Comparison of ENCODE assay signal across 34 mouse cellular contexts in the genomic region with DNA sequence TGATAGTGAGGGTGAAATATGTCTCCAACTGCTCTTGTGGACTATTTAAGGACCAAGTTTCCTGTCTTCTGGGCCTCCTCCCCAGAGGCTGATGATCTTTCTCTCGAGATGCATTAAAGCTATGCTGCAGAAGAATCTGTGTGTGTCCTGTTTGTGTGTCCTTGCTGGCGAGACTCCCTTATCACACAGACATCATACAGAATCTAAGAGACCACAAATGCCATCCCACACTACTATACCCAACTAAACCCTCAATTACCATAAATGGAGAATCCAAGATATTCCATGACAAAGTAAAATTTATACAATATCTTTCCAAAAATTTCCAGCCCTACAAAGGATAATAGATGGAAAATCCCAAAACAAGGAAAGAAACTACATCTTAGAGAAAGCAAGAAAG. TPM values are rescaled to one million over a fixed set of nuclear protein-coding genes. Genes with fewer than 3 reads are reported as not detected.
DNase-seq lines count a peak whose midpoint lies in the region; ATAC-seq and TF ChIP-seq lines count a peak whose summit lies in the region.
"Had no signal": no experiment of that assay in that cellular context is flagged by ENCODE, and none has a peak within 500 bp of the region (broad histone marks: within the 10 kb centered on the region; RNA-seq: fewer than 3 reads in every experiment).

No protein-coding gene starts in this region.

- ATAC-seq in heart, embryonic 14.5 days (ENCODE audit: insufficient number of reproducible peaks, insufficient read depth, low FRiP score, low read depth) = peak; percentile 50
- ATAC-seq in midbrain, embryonic 12.5 days (ENCODE audit: low FRiP score, low read depth) = 0 out of 2 replicates have a peak, but pooled peaks have one; percentile 34
- no peak for ATAC-seq in midbrain, embryonic 15.5 days (replicated peaks)
- 0 out of 2 replicates have a peak, but pooled peaks have one; percentile 31 for ATAC-seq in midbrain, postnatal 0 days (ENCODE audit: low FRiP score)
- no peak for ATAC-seq in forebrain, embryonic 14.5 days
- ATAC-seq: activated CD4-positive, CD25-positive, alpha-beta regulatory T cell, adult 4 months; forebrain, embryonic 16.5 days; Patski had no signal

- no peak overlapping the region for H3K4me3 ChIP-seq in heart, embryonic 14.5 days (ENCODE audit: control insufficient read depth in 1 of 2, insufficient read depth in 1 of 2, low read depth in 1 of 2, low read length in 2 of 2)
- no peak overlapping the region for H3K4me3 ChIP-seq in midbrain, embryonic 12.5 days
- H3K4me3 ChIP-seq in midbrain, embryonic 15.5 days = no peak overlapping the region
- H3K4me3 ChIP-seq in midbrain, postnatal 0 days (ENCODE audit: low read depth, low read length) = no peak overlapping the region
- no peak overlapping the region for H3K4me3 ChIP-seq in midbrain, embryonic 10.5 days
- no peak overlapping the region for H3K4me3 ChIP-seq in forebrain, embryonic 14.5 days (ENCODE audit: low read depth, low read length)
- H3K4me3 ChIP-seq: embryonic facial prominence, embryonic 10.5 days; embryonic facial prominence, embryonic 13.5 days; erythroblast, embryonic 14.5 days; forebrain, embryonic 12.5 days; heart, embryonic 15.5 days; hindbrain, embryonic 15.5 days had no signal

- H3K36me3 ChIP-seq in heart, embryonic 14.5 days (ENCODE audit: control insufficient read depth, insufficient read depth, low read length) = no peaks in the 10 kb centered on the region
- H3K36me3 ChIP-seq in midbrain, embryonic 12.5 days = no peaks in the 10 kb centered on the region
- H3K36me3 ChIP-seq in midbrain, embryonic 15.5 days (replicated peaks) = no peaks in the 10 kb centered on the region
- no peaks in the 10 kb centered on the region for H3K36me3 ChIP-seq in midbrain, postnatal 0 days (ENCODE audit: insufficient read depth, low read length)
- H3K36me3 ChIP-seq in midbrain, embryonic 10.5 days = no peaks in the 10 kb centered on the region
- no peaks in the 10 kb centered on the region for H3K36me3 ChIP-seq in forebrain, embryonic 14.5 days (ENCODE audit: control insufficient read depth, insufficient read depth, low read length)
- H3K36me3 ChIP-seq: embryonic facial prominence, embryonic 10.5 days; embryonic facial prominence, embryonic 13.5 days; forebrain, embryonic 12.5 days; G1E; heart, embryonic 15.5 days; hindbrain, embryonic 15.5 days had no signal

- H3K4me2 ChIP-seq in heart, embryonic 14.5 days (ENCODE audit: low read length) = no peak overlapping the region
- H3K4me2 ChIP-seq in midbrain, embryonic 12.5 days (replicated peaks) = no peak overlapping the region
- H3K4me2 ChIP-seq in midbrain, embryonic 15.5 days = no peak overlapping the region
- H3K4me2 ChIP-seq in midbrain, postnatal 0 days (ENCODE audit: low read depth, low read length, poor library complexity, severe bottlenecking) = no peak overlapping the region
- no peak overlapping the region for H3K4me2 ChIP-seq in forebrain, embryonic 14.5 days (ENCODE audit: low read length)
- H3K4me2 ChIP-seq: embryonic facial prominence, embryonic 13.5 days; forebrain, embryonic 12.5 days; heart, embryonic 11.5 days; heart, embryonic 15.5 days; hindbrain, embryonic 15.5 days had no signal

- H3K4me1 ChIP-seq in heart, embryonic 14.5 days (ENCODE audit: control insufficient read depth in 2 of 2, insufficient read depth in 2 of 2, low read length in 2 of 2) = no peaks in the 10 kb centered on the region
- H3K4me1 ChIP-seq in midbrain, embryonic 12.5 days = no peaks in the 10 kb centered on the region
- H3K4me1 ChIP-seq in midbrain, embryonic 15.5 days = no peaks in the 10 kb centered on the region
- H3K4me1 ChIP-seq in midbrain, postnatal 0 days (ENCODE audit: insufficient read depth, low read length) = no peaks in the 10 kb centered on the region
- no peaks in the 10 kb centered on the region for H3K4me1 ChIP-seq in midbrain, embryonic 10.5 days
- H3K4me1 ChIP-seq in forebrain, embryonic 14.5 days (ENCODE audit: control insufficient read depth, insufficient read depth, low read length) = no peaks in the 10 kb centered on the region
- H3K4me1 ChIP-seq: embryonic facial prominence, embryonic 10.5 days; embryonic facial prominence, embryonic 13.5 days; forebrain, embryonic 12.5 days; heart, embryonic 15.5 days; hindbrain, embryonic 15.5 days had no signal

- H3K9me3 ChIP-seq in heart, embryonic 14.5 days (ENCODE audit: control insufficient read depth, low read length) = peaks cover 55% of the 10 kb centered on the region
- peaks cover 61% of the 10 kb centered on the region for H3K9me3 ChIP-seq in midbrain, embryonic 12.5 days
- peaks cover 47% of the 10 kb centered on the region for H3K9me3 ChIP-seq in midbrain, embryonic 15.5 days
- H3K9me3 ChIP-seq in midbrain, postnatal 0 days (ENCODE audit: low read length) = peaks cover 38% of the 10 kb centered on the region
- peaks cover 92% of the 10 kb centered on the region for H3K9me3 ChIP-seq in midbrain, embryonic 10.5 days (replicated peaks)
- H3K9me3 ChIP-seq in forebrain, embryonic 14.5 days (replicated peaks; ENCODE audit: control insufficient read depth, low read length) = peaks cover 31% of the 10 kb centered on the region

- intact Hi-C loops in heart, postnatal 10 days (cut with DNase I) = no loop called here

- no peak overlapping the region for H3K27ac ChIP-seq in heart, embryonic 14.5 days (replicated peaks in 1 of 2; ENCODE audit: control insufficient read depth in 1 of 2, insufficient read depth in 1 of 2, low read depth in 2 of 2, low read length in 2 of 2)
- no peak overlapping the region for H3K27ac ChIP-seq in midbrain, embryonic 12.5 days (replicated peaks)
- no peak overlapping the region for H3K27ac ChIP-seq in midbrain, embryonic 15.5 days
- H3K27ac ChIP-seq in midbrain, postnatal 0 days (ENCODE audit: low read depth, low read length) = no peak overlapping the region
- H3K27ac ChIP-seq in midbrain, embryonic 10.5 days (replicated peaks) = no peak overlapping the region
- no peak overlapping the region for H3K27ac ChIP-seq in forebrain, embryonic 14.5 days (ENCODE audit: low read depth, low read length)
- H3K27ac ChIP-seq: embryonic facial prominence, embryonic 10.5 days; embryonic facial prominence, embryonic 13.5 days; forebrain, embryonic 12.5 days; heart, embryonic 15.5 days; hindbrain, embryonic 15.5 days had no signal

- WGBS in heart, embryonic 14.5 days = 64% methylated on average over 2 of the region's 2 CpGs
- 73% methylated on average over 2 of the region's 2 CpGs for WGBS in midbrain, embryonic 12.5 days
- 77% methylated on average over 2 of the region's 2 CpGs for WGBS in midbrain, embryonic 15.5 days
- WGBS in midbrain, postnatal 0 days = 73% methylated on average over 2 of the region's 2 CpGs
- 84% methylated on average over 2 of the region's 2 CpGs for WGBS in midbrain, embryonic 10.5 days
- 71% methylated on average over 2 of the region's 2 CpGs for WGBS in forebrain, embryonic 14.5 days

- no peak for TF ChIP-seq CTCF in midbrain, postnatal 0 days (IDR thresholded peaks at IDR 0.05)

- no peak for DNase-seq in heart, postnatal 10 days
- no peak for DNase-seq in midbrain, postnatal 0 days (ENCODE audit: low spot score)
- no peak for DNase-seq in midbrain, embryonic 10.5 days (ENCODE audit: low spot score)
- DNase-seq in ZHBTc4 (ENCODE audit: low read depth, low spot score) = peak; percentile 18
- no peak for DNase-seq in forebrain, embryonic 14.5 days (ENCODE audit: low spot score)
- DNase-seq: adrenal gland, adult 8-10 months; adrenal gland, postnatal 25 days; cerebellum, adult 11-12 months; cerebellum, adult 8-10 months; cerebellum, postnatal 10 days; cerebellum, postnatal 36 days; embryo, embryonic 11 days; gastrocnemius, postnatal 14 days; heart, postnatal 14 days; heart, postnatal 4 days had no signal

- no peak overlapping the region for H3K9ac ChIP-seq in heart, embryonic 14.5 days (ENCODE audit: low read length)
- H3K9ac ChIP-seq in midbrain, embryonic 12.5 days (replicated peaks) = no peak overlapping the region
- no peak overlapping the region for H3K9ac ChIP-seq in midbrain, embryonic 15.5 days
- no peak overlapping the region for H3K9ac ChIP-seq in midbrain, postnatal 0 days (replicated peaks; ENCODE audit: low read length, poor library complexity, severe bottlenecking)
- H3K9ac ChIP-seq in forebrain, embryonic 14.5 days (ENCODE audit: low read length) = no peak overlapping the region
- H3K9ac ChIP-seq: embryonic facial prominence, embryonic 13.5 days; forebrain, embryonic 12.5 days; heart, embryonic 15.5 days; hindbrain, embryonic 15.5 days had no signal

- H3K27me3 ChIP-seq in heart, embryonic 14.5 days (ENCODE audit: control insufficient read depth, insufficient read depth, low read length) = no peaks in the 10 kb centered on the region
- H3K27me3 ChIP-seq in midbrain, embryonic 12.5 days = no peaks in the 10 kb centered on the region
- H3K27me3 ChIP-seq in midbrain, embryonic 15.5 days (replicated peaks) = no peaks in the 10 kb centered on the region
- no peaks in the 10 kb centered on the region for H3K27me3 ChIP-seq in midbrain, postnatal 0 days (ENCODE audit: insufficient read depth, low read length)
- H3K27me3 ChIP-seq in midbrain, embryonic 10.5 days (ENCODE audit: low read depth, poor library complexity, severe bottlenecking) = no peaks in the 10 kb centered on the region
- no peaks in the 10 kb centered on the region for H3K27me3 ChIP-seq in forebrain, embryonic 14.5 days (replicated peaks; ENCODE audit: control insufficient read depth, insufficient read depth, low read length)
- H3K27me3 ChIP-seq: embryonic facial prominence, embryonic 13.5 days; forebrain, embryonic 12.5 days; heart, embryonic 15.5 days; hindbrain, embryonic 15.5 days; Patski had no signal

RNA-seq across cellular contexts. Expression of a gene that starts 31.9 kb away (rescaled TPM):
- polyA plus RNA-seq in heart, embryonic 14.5 days (2014; fragmentation: Nextera tagmentation; extraction: Ambion mirVana) = 1.2 TPM in 1 of 2 replicates, not detected in the other
- not detected for total RNA-seq in heart, postnatal 10 days (2021)
- polyA plus RNA-seq in midbrain, embryonic 12.5 days (2016; fragmentation: Nextera tagmentation; extraction: Ambion mirVana) = 0.94 TPM in 1 of 2 replicates, not detected in the other
- not detected in 2 replicates for polyA plus RNA-seq in midbrain, embryonic 15.5 days (2015; fragmentation: Nextera tagmentation; extraction: Ambion mirVana)
- total RNA-seq in midbrain, postnatal 0 days (2014; rRNA removed) = not detected in 2 replicates
- not detected in 2 replicates for polyA plus RNA-seq in midbrain, postnatal 0 days (2015; fragmentation: Nextera tagmentation; extraction: Ambion mirVana)
- not detected in 2 replicates for polyA plus RNA-seq in midbrain, embryonic 10.5 days (2016; fragmentation: Nextera tagmentation; extraction: Ambion mirVana)
- not detected in 2 replicates for polyA plus RNA-seq in forebrain, embryonic 14.5 days (2014; fragmentation: Nextera tagmentation; extraction: Ambion mirVana)
- total RNA-seq: adrenal gland, adult 8-10 months; adrenal gland, postnatal 25 days; gastrocnemius, adult 18-20 months; gastrocnemius, postnatal 14 days; gastrocnemius, postnatal 4 days; heart, adult 8-10 months; heart, postnatal 14 days; heart, postnatal 4 days had no signal
- polyA plus RNA-seq: activated CD4-positive, CD25-positive, alpha-beta regulatory T cell, adult 4 months; cortical plate, adult 2 months; embryonic facial prominence, embryonic 10.5 days; embryonic facial prominence, embryonic 13.5 days; erythroblast, embryonic 14.5 days; forebrain, embryonic 12.5 days; forebrain, embryonic 16.5 days; G1E; heart, embryonic 11.5 days; heart, embryonic 15.5 days; hindbrain, embryonic 15.5 days; intestine, embryonic 14.5 days had no signal

Comparison
In these comparisons a context has a peak if more than half of its experiments do, and no peak if none do; other contexts are left out.
1. ATAC-seq: peak in heart, embryonic 14.5 days (single experiment), midbrain, embryonic 12.5 days (single experiment) and midbrain, postnatal 0 days (single experiment); none in midbrain, embryonic 15.5 days (single experiment) and forebrain, embryonic 14.5 days (single experiment).